Mouse (Mus musculus) lung, adult 2 months (tissue): ENCODE measurements at regions not wholly inside any gene's neighbourhood (a gene's known extent, or its start where the extent isn't known, plus 50 kb on each side); places are given as distances from the start of the nearest gene placed in this dataset.

Source experiments
- DNase-seq: peaks from one replicate; pipeline ENCODE4 v3.0.0; 2022
- H3K4me1 ChIP-seq: fragments of 200-500 bp; 2 replicates; pipeline ENCODE4 v1.6.1; 2011; ENCODE audit warnings: low read length; ENCODE audit not compliant: control insufficient read depth, insufficient read depth
- H3K4me3 ChIP-seq: fragments of 200-500 bp; replicated peaks from 2 replicates; pipeline ENCODE3; 2011; ENCODE audit warnings: low read depth, mild to moderate bottlenecking, control low read depth, low read length; ENCODE audit errors: extremely low read depth
- CTCF ChIP-seq: fragments of 200-500 bp; IDR thresholded peaks from 2 replicates; pipeline ENCODE4 v1.5.1; 2011; ENCODE audit warnings: mild to moderate bottlenecking, low read length, control low read depth; ENCODE audit not compliant: insufficient read depth
- POLR2A ChIP-seq: fragments of 200-500 bp; IDR thresholded peaks from 2 replicates; pipeline ENCODE4 v1.6.1; 2011; ENCODE audit warnings: low read depth, mild to moderate bottlenecking, control low read depth, low read length, borderline replicate concordance; ENCODE audit errors: extremely low read depth
- WGBS: fragments of 180-500 bp; shearing (Covaris S2); methylation state at CpG from one replicate; pipeline ENCODE4 v1.1.7; 2018; 5-methylcytosine and 5-hydroxymethylcytosine counted together

- Histone ChIP-seq H3K4me3 (no peak overlapping the region), H3K4me1 (no peaks in the 10 kb centered on the region)
- WGBS: 50% methylated on average over 3 of the region's 3 CpGs
- no peak for DNase-seq
- TF ChIP-seq POLR2A (no peak), CTCF (no peak)
These were observed 109.9 kb downstream of the Sec23a start for GRCm38 (mm10) chr12:58901931-58902330.

GRCm38 (mm10) chr12:58875808-58876207 is 136.0 kb downstream of the Sec23a start:
- WGBS: 57% methylated on average over 2 of the region's 2 CpGs
- TF ChIP-seq CTCF: no peak
- no peak for TF ChIP-seq POLR2A

GRCm38 (mm10) chr12:58872465-58872864 is 139.4 kb downstream of the Sec23a start:
- TF ChIP-seq POLR2A: no peak
- TF ChIP-seq CTCF: no peak
- Histone ChIP-seq H3K4me1 (no peaks in the 10 kb centered on the region), H3K4me3 (no peak overlapping the region)
- no peak for DNase-seq

More at GRCm38 (mm10) chr12:58875808-58876207, 136.0 kb downstream of the Sec23a start:
- DNase-seq: no peak
- Histone ChIP-seq H3K4me3 (no peak overlapping the region), H3K4me1 (no peaks in the 10 kb centered on the region)

- no peak for DNase-seq
- TF ChIP-seq POLR2A (no peak), CTCF (no peak)
- Histone ChIP-seq H3K4me1 (no peaks in the 10 kb centered on the region), H3K4me3 (no peak overlapping the region)
- WGBS: 52% methylated on average over 2 of the region's 2 CpGs
These were observed 155.3 kb downstream of the Sec23a start for GRCm38 (mm10) chr12:58856498-58856897.

- no peak for DNase-seq
- TF ChIP-seq POLR2A (no peak), CTCF (no peak)
- WGBS: 60% methylated on average over 6 of the region's 6 CpGs
- Histone ChIP-seq H3K4me3 (no peak overlapping the region), H3K4me1 (no peaks in the 10 kb centered on the region)
These were observed 160.0 kb downstream of the Sec23a start for GRCm38 (mm10) chr12:58851677-58852385.

- no peak for DNase-seq
- no peak overlapping the region for H3K4me3 ChIP-seq
- 48% methylated on average over 1 of the region's 1 CpGs for WGBS
- no peaks in the 10 kb centered on the region for H3K4me1 ChIP-seq
- TF ChIP-seq POLR2A: no peak
- no peak for TF ChIP-seq CTCF
These were observed 182.2 kb downstream of the Sec23a start for GRCm38 (mm10) chr12:58829656-58830055.

GRCm38 (mm10) chr12:58827864-58828263 is 184.0 kb downstream of the Sec23a start:
- Histone ChIP-seq H3K4me3 (no peak overlapping the region), H3K4me1 (no peaks in the 10 kb centered on the region)
- TF ChIP-seq POLR2A (no peak), CTCF (no peak)
- no peak for DNase-seq

- H3K4me1 ChIP-seq: no peaks in the 10 kb centered on the region
- TF ChIP-seq POLR2A (no peak), CTCF (no peak)
- no peak overlapping the region for H3K4me3 ChIP-seq
- WGBS: 84% methylated on average over 7 of the region's 7 CpGs
- no peak for DNase-seq
These were observed 186.5 kb downstream of the Sec23a start for GRCm38 (mm10) chr12:58825139-58825921.

- TF ChIP-seq CTCF (no peak), POLR2A (no peak)
- 37% methylated on average over 3 of the region's 3 CpGs for WGBS
- no peak overlapping the region for H3K4me3 ChIP-seq
- H3K4me1 ChIP-seq: no peaks in the 10 kb centered on the region
- DNase-seq: no peak
These were observed 188.8 kb downstream of the Sec23a start for GRCm38 (mm10) chr12:58822971-58823370.

- TF ChIP-seq POLR2A: no peak
- TF ChIP-seq CTCF: no peak
- Histone ChIP-seq H3K4me3 (no peak overlapping the region), H3K4me1 (no peaks in the 10 kb centered on the region)
- WGBS: 64% methylated on average over 6 of the region's 6 CpGs
- no peak for DNase-seq
These were observed 207.7 kb downstream of the Sec23a start for GRCm38 (mm10) chr12:58804068-58804467.
